Mouse (Mus musculus) heart, postnatal 0 days (tissue): Measurements from ENCODE around the gene 1600002K03Rik. TPM values are rescaled to one million over a fixed set of nuclear protein-coding genes. Genes with fewer than 3 reads are reported as not detected.
"Not testable (repeated sequence)": the region's sequence is repeated elsewhere in the genome, so short reads cannot be mapped to it uniquely, and the experiment has no call there.

Experiments
- ATAC-seq: fragments of 200-750 bp; cut with Nextera tagmentation; 2 replicates; pipeline ENCODE4 v1.8.0; 2017; ENCODE audit warnings: low read depth, moderate number of reproducible peaks, moderate library complexity; ENCODE audit not compliant: insufficient read depth
- DNase-seq: peaks from one replicate; pipeline ENCODE4 v3.0.0-alpha.2; 2016; ENCODE audit warnings: low spot score
- H3K27ac ChIP-seq: fragments of 300-500 bp; sonication (generic); 2 replicates; pipeline ENCODE4 v1.5.1; 2014; ENCODE audit warnings: low read depth, mild to moderate bottlenecking
- H3K27me3 ChIP-seq: fragments of 300-500 bp; sonication (generic); 2 replicates; pipeline ENCODE4 v1.6.1; 2014; ENCODE audit warnings: low read length, mixed read lengths; ENCODE audit not compliant: control insufficient read depth, insufficient read depth
- H3K36me3 ChIP-seq: fragments of 300-500 bp; sonication (generic); replicated peaks from 2 replicates; pipeline ENCODE4 v1.6.1; 2014; ENCODE audit warnings: low read length, mixed read lengths; ENCODE audit not compliant: control insufficient read depth, insufficient read depth
- H3K4me1 ChIP-seq: fragments of 300-500 bp; sonication (generic); 2 replicates; pipeline ENCODE4 v1.6.1; 2014; ENCODE audit warnings: antibody characterized with exemption; ENCODE audit not compliant: control insufficient read depth, insufficient read depth
- H3K4me2 ChIP-seq: fragments of 300-500 bp; sonication (generic); 2 replicates; pipeline ENCODE4 v1.6.1; 2014; ENCODE audit warnings: low read depth, mild to moderate bottlenecking, low read length, moderate library complexity
- H3K4me3 ChIP-seq: fragments of 300-500 bp; sonication (generic); 2 replicates; pipeline ENCODE4 v1.5.1; 2014; ENCODE audit warnings: low read depth, low read length
- H3K9ac ChIP-seq: fragments of 300-500 bp; sonication (generic); replicated peaks from 2 replicates; pipeline ENCODE4 v1.6.1; 2014; ENCODE audit warnings: low read depth, low read length, mixed read lengths
- H3K9me3 ChIP-seq: fragments of 300-500 bp; sonication (generic); replicated peaks from 2 replicates; pipeline ENCODE4 v1.6.1; 2016; ENCODE audit warnings: low read length; ENCODE audit not compliant: control insufficient read depth
- CTCF ChIP-seq: IDR thresholded peaks from 2 replicates; pipeline ENCODE4 v1.5.1; 2016; ENCODE audit warnings: antibody characterized with exemption, control low read depth, low read depth
- EP300 ChIP-seq: IDR thresholded peaks from 2 replicates; pipeline ENCODE4 v1.6.1; 2016; ENCODE audit warnings: antibody characterized with exemption, low read depth
- WGBS: fragments of 180-500 bp; shearing (Covaris S2); extraction: QIAGEN DNeasy Blood & Tissue Kit; methylation state at CpG from one replicate; pipeline ENCODE4 v1.1.7; 2014; 5-methylcytosine and 5-hydroxymethylcytosine counted together
- polyA plus RNA-seq: library from polyadenylated mRNA; unstranded; fragments of >200 nt; fragmentation: Nextera tagmentation; extraction: Ambion mirVana; gene quantifications from 2 replicates; pipeline ENCODE4 v1.2.1, GENCODE M21; 2015
- total RNA-seq: library from RNA; depleted of rRNA; stranded (reverse); fragments of >200 nt; gene quantifications from 2 replicates; pipeline ENCODE4 v1.2.3, GENCODE M21; 2014; ENCODE audit warnings: low replicate concordance

1600002K03Rik gene
- total and polyA plus RNA-seq, 2 experiments from 2014 or later, result 5.7 to 8.9 TPM

GRCm38 (mm10) chr10:80164161-80164997 lies 8.4 kb upstream of the 1600002K03Rik start:
- peaks cover 60% of the 10 kb centered on the region for H3K4me1 ChIP-seq
- ATAC-seq (no peak), DNase-seq (no peak)
- no peaks in the 10 kb centered on the region for H3K36me3 ChIP-seq
- TF ChIP-seq CTCF (no peak), EP300 (no peak)
- WGBS, result 9% methylated on average over 38 of the region's 44 CpGs
- peak overlapping the region; percentile 76 for H3K27ac ChIP-seq
- peak overlapping the region; percentile 45 for H3K4me3 ChIP-seq
- H3K4me2 ChIP-seq, result peak overlapping the region; percentile 87
- no peaks in the 10 kb centered on the region for H3K9me3 ChIP-seq
- H3K9ac ChIP-seq, result peak overlapping the region; percentile 56
- H3K27me3 ChIP-seq, result no peaks in the 10 kb centered on the region

- Histone ChIP-seq H3K9ac (peak overlapping the region; percentile 56), H3K4me1 (peaks cover 57% of the 10 kb centered on the region), H3K27me3 (no peaks in the 10 kb centered on the region), H3K9me3 (no peaks in the 10 kb centered on the region), H3K4me2 (peak overlapping the region; percentile 87), H3K4me3 (peak overlapping the region; percentile 45), H3K27ac (peak overlapping the region; percentile 85), H3K36me3 (peaks cover 4% of the 10 kb centered on the region)
- DNase-seq, result peak; percentile 96
- TF ChIP-seq CTCF (peak; percentile 100), EP300 (no peak; the same call in 1 of the 2 replicates)
- peak; percentile 34 for ATAC-seq
- under 1% methylated on average over 17 of the region's 17 CpGs for WGBS
These were observed 7.8 kb upstream of the 1600002K03Rik start for GRCm38 (mm10) chr10:80164998-80165344.

GRCm38 (mm10) chr10:80165392-80166128 lies 7.2 kb upstream of the 1600002K03Rik start, which contains the start of gene Cirbp:
TSS of gene Cirbp (plus strand) at chr10:80165985.
- peaks cover 10% of the 10 kb centered on the region for H3K36me3 ChIP-seq
- ATAC-seq, result peak; percentile 5; the same call in 1 of the 2 replicates
- H3K4me2 ChIP-seq, result peak within 1 kb of the TSS; percentile 87
- peak within 1 kb of the TSS; percentile 88 for H3K27ac ChIP-seq
- peak within 1 kb of the TSS; percentile 56 for H3K9ac ChIP-seq
- TF ChIP-seq CTCF (no peak), EP300 (no peak)
- peak within 1 kb of the TSS; percentile 45 for H3K4me3 ChIP-seq
- no peaks in the 10 kb centered on the region for H3K27me3 ChIP-seq
- DNase-seq, result peak; percentile 84
- H3K4me1 ChIP-seq, result peaks cover 51% of the 10 kb centered on the region
- no peaks in the 10 kb centered on the region for H3K9me3 ChIP-seq
- WGBS, result 13% methylated on average over 20 of the region's 20 CpGs

- H3K9ac ChIP-seq, result 0 out of 2 replicates have a peak overlapping the region, but pooled peaks have one; percentile 34
- H3K27me3 ChIP-seq, DNase-seq, H3K9me3 ChIP-seq, ATAC-seq, H3K4me3 ChIP-seq: not testable (repeated sequence)
- H3K4me2 ChIP-seq, result peak overlapping the region; percentile 87; the same call in 1 of the 2 replicates
- peak overlapping the region; percentile 88 for H3K27ac ChIP-seq
- peaks cover 46% of the 10 kb centered on the region for H3K4me1 ChIP-seq
- peaks cover 16% of the 10 kb centered on the region for H3K36me3 ChIP-seq
- 80% methylated on average over 4 of the region's 4 CpGs for WGBS
These were observed 6.6 kb upstream of the 1600002K03Rik start for GRCm38 (mm10) chr10:80166136-80166535.

GRCm38 (mm10) chr10:80167460-80168037 lies 5.2 kb upstream of the 1600002K03Rik start:
- H3K4me3 ChIP-seq, result peak overlapping the region; percentile 90
- H3K9me3 ChIP-seq, result no peaks in the 10 kb centered on the region
- H3K9ac ChIP-seq, result peak overlapping the region; percentile 96
- peaks cover 28% of the 10 kb centered on the region for H3K36me3 ChIP-seq
- ATAC-seq, result peak; percentile 89
- peak; percentile 98 for DNase-seq
- no peak for TF ChIP-seq EP300
- TF ChIP-seq CTCF, result no peak
- peaks cover 33% of the 10 kb centered on the region for H3K4me1 ChIP-seq
- peak overlapping the region; percentile 100 for H3K27ac ChIP-seq
- no peaks in the 10 kb centered on the region for H3K27me3 ChIP-seq
- WGBS, result under 1% methylated on average over 47 of the region's 55 CpGs
- peak overlapping the region; percentile 69 for H3K4me2 ChIP-seq
